Mouse (Mus musculus): Measurements from ENCODE around the gene Gna14. TPM values are rescaled to one million over a fixed set of nuclear protein-coding genes. Genes with fewer than 3 reads are reported as not detected.

Gna14 gene
- polyA plus RNA-seq, 1 experiment from 2014 or later, result 1.3 TPM

DNA sequence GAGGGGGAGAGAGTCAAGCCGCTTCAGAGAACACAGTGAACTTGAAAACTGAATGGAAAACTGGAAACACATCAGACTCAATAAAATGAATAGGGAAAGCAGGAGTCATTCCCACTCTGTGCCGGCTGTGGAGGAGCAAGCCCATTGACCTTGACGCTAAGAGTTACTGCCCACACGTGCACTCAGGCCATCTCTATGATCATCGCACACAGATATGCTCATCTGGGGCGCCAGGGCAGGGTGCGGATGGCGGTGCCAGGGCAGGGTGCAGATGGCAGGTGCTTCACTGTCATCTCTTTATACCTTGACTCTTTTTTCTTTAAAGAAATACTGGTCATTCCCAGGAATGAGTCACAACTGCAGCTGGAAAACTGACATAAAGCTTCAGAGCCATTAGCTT is 4.2 kb upstream of the Gna14 start:
- Histone ChIP-seq H3K4me2 (ENCODE audit: low read depth, low read length) (no peak overlapping the region), H3K4me1 (ENCODE audit: control insufficient read depth, insufficient read depth, low read length) (peaks cover 14% of the 10 kb centered on the region), H3K27me3 (ENCODE audit: control insufficient read depth, insufficient read depth, low read length) (peaks cover 10% of the 10 kb centered on the region; the same call in 1 of the 2 replicates), H3K4me3 (ENCODE audit: low read length) (no peak overlapping the region), H3K36me3 (ENCODE audit: control insufficient read depth, insufficient read depth) (no peaks in the 10 kb centered on the region), H3K27ac (ENCODE audit: low read length) (no peak overlapping the region), H3K9me3 (replicated peaks; ENCODE audit: control insufficient read depth, low read length) (peaks cover 5% of the 10 kb centered on the region; the same call in 1 of the 2 replicates), H3K9ac (ENCODE audit: low read length) (no peak overlapping the region)
- ATAC-seq (replicated peaks; ENCODE audit: extremely low read depth, insufficient read depth, low FRiP score), result no peak
- 79% methylated on average over 8 of the region's 8 CpGs for WGBS

DNA sequence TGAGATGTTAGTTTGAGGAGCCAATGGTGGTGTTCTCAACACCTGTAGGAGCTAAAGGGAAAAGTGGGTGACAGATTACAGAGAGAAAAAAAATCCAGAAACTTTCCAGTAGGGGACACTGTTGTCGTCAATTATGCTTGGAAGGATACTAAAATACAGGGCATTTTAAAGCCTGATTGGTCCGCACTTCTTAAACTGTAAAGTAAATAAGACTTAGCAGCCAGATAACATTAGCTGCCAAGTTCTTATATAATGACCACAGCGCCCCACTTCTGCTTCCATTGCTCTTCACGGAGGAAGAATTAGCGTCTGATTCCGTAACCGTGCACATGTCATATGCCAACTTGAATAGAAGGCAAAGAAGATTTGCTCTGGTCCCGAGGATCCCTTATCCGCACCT is 683 bp upstream of the Gna14 start:
- Histone ChIP-seq H3K27me3 (ENCODE audit: control insufficient read depth, insufficient read depth, low read length) (peaks cover 23% of the 10 kb centered on the region), H3K4me2 (ENCODE audit: low read depth, low read length) (peak overlapping the region; percentile 80), H3K4me1 (ENCODE audit: control insufficient read depth, insufficient read depth, low read length) (peaks cover 22% of the 10 kb centered on the region), H3K27ac (ENCODE audit: low read length) (no peak overlapping the region), H3K9ac (ENCODE audit: low read length) (no peak overlapping the region; the same call in 1 of the 2 replicates), H3K4me3 (ENCODE audit: low read length) (peak overlapping the region; percentile 58), H3K9me3 (replicated peaks; ENCODE audit: control insufficient read depth, low read length) (no peaks in the 10 kb centered on the region), H3K36me3 (ENCODE audit: control insufficient read depth, insufficient read depth) (no peaks in the 10 kb centered on the region)
- ATAC-seq (replicated peaks; ENCODE audit: extremely low read depth, insufficient read depth, low FRiP score), result no peak
- 18% methylated on average over 9 of the region's 9 CpGs for WGBS

DNA sequence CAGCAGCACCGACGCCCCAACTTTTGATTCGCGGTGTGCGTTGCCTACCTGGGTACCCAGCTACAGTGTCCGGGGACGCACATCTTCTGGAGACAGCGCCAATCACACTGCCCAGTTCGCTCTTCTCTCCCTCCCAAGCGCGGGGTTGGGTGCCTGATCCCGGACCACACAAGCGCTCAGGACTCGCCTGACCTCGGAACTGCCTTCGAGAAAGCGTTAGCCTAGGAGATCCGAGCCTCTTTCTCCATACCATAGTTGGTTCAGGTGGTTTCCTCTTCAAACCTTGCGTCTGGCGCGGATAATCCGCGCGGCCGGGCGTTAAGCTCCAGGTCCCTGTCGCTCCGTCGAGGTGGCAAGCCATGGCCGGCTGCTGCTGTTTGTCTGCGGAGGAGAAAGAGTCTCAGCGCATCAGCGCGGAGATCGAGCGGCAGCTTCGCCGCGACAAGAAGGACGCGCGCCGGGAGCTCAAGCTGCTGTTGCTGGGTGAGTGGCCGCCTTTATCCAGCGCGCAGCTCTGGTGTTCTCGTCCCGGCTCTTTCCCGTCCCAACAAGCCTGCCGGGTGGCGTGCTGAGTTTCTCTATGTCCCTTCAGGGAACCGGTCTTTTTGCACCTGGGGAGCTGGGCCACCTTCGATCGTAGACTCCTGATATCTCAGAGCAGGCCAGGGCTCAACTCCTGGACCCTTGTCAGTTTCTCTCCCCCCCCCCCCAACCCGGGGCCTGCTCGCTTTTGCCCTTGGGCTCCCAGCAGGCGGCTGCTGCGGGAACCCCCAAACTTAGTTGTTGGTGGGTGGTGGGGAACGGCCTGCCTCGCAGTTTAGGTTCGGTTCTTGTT is 990 bp downstream of the Gna14 start:
- Histone ChIP-seq H3K9ac (ENCODE audit: low read length) (peak overlapping the region; percentile 64), H3K4me1 (ENCODE audit: control insufficient read depth, insufficient read depth, low read length) (peaks cover 22% of the 10 kb centered on the region), H3K27ac (ENCODE audit: low read length) (no peak overlapping the region), H3K27me3 (ENCODE audit: control insufficient read depth, insufficient read depth, low read length) (peaks cover 23% of the 10 kb centered on the region), H3K36me3 (ENCODE audit: control insufficient read depth, insufficient read depth) (no peaks in the 10 kb centered on the region), H3K4me3 (ENCODE audit: low read length) (peak overlapping the region; percentile 58), H3K4me2 (ENCODE audit: low read depth, low read length) (peak overlapping the region; percentile 80), H3K9me3 (replicated peaks; ENCODE audit: control insufficient read depth, low read length) (no peaks in the 10 kb centered on the region)
- WGBS, result 5% methylated on average over 60 of the region's 61 CpGs
- ATAC-seq (replicated peaks; ENCODE audit: extremely low read depth, insufficient read depth, low FRiP score), result no peak

DNA sequence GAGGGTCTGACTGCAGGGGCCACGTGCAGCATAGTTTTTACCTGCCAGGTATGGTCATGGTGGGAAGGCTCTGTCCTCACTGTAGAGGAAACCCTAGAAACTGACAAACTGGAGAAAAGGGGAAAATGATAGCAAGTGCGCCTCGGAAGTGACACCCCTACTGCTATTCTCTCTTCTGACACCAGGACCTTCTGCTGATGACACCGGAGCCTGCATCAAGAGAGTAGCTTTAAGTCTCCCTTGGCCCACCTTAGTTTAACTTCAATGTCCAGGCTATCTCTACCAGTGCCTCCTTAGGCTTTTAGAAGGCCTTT is 1.6 kb downstream of the Gna14 start:
- Histone ChIP-seq H3K4me3 (ENCODE audit: low read length) (no peak overlapping the region), H3K4me1 (ENCODE audit: control insufficient read depth, insufficient read depth, low read length) (peaks cover 22% of the 10 kb centered on the region), H3K9me3 (replicated peaks; ENCODE audit: control insufficient read depth, low read length) (no peaks in the 10 kb centered on the region), H3K27ac (ENCODE audit: low read length) (no peak overlapping the region), H3K36me3 (ENCODE audit: control insufficient read depth, insufficient read depth) (no peaks in the 10 kb centered on the region), H3K4me2 (ENCODE audit: low read depth, low read length) (peak overlapping the region; percentile 8; the same call in 1 of the 2 replicates), H3K27me3 (ENCODE audit: control insufficient read depth, insufficient read depth, low read length) (peaks cover 23% of the 10 kb centered on the region), H3K9ac (ENCODE audit: low read length) (no peak overlapping the region)
- 82% methylated on average over 4 of the region's 4 CpGs for WGBS
- ATAC-seq (replicated peaks; ENCODE audit: extremely low read depth, insufficient read depth, low FRiP score), result no peak

DNA sequence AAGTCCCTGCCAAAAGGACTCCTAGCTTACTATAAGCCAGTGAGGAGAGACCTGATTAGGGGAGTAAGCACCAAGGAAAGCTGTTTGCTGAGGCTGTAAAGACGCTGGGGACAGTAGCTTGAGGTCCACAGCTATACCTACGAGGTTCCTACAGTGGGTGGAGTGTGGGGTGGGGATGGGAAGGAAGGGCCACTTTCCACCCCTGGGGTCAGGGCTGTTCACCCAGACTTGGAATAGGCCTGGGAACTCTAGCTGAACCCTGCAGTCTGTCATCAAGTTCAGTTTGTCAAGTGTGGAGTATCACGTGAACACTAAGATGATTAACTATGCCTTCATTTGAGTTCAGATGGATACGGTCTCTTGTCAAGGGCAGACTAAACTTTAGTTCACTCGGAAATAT is 2.3 kb downstream of the Gna14 start:
- H3K27me3 ChIP-seq (ENCODE audit: control insufficient read depth, insufficient read depth, low read length), result peaks cover 20% of the 10 kb centered on the region
- no peak overlapping the region for H3K27ac ChIP-seq (ENCODE audit: low read length)
- no peaks in the 10 kb centered on the region for H3K36me3 ChIP-seq (ENCODE audit: control insufficient read depth, insufficient read depth)
- ATAC-seq (replicated peaks; ENCODE audit: extremely low read depth, insufficient read depth, low FRiP score), result no peak
- H3K4me3 ChIP-seq (ENCODE audit: low read length), result no peak overlapping the region
- no peak overlapping the region for H3K9ac ChIP-seq (ENCODE audit: low read length)
- peaks cover 22% of the 10 kb centered on the region for H3K4me1 ChIP-seq (ENCODE audit: control insufficient read depth, insufficient read depth, low read length)
- H3K4me2 ChIP-seq (ENCODE audit: low read depth, low read length), result no peak overlapping the region
- H3K9me3 ChIP-seq (replicated peaks; ENCODE audit: control insufficient read depth, low read length), result no peaks in the 10 kb centered on the region
- 40% methylated on average over 5 of the region's 5 CpGs for WGBS

DNA sequence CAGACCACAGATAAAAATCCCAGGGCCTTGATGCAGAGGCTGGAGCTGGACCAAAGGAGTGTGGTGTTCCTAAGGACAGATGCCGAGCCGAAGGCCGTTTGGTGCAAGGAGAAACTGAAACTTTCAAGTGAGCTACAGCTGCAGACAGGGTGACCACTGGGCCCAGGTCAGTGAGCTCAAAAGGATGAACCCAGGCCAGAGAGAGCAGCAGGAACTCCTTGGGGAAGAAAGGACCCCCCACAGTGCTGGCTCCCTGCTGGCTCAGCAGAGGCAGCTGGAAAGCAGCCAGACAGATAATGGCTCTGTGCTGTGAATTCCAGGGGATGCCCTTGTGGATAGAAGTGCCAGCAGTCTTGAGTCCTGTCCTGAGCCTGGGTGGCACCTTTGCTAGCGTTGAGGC is 3.7 kb downstream of the Gna14 start:
- Histone ChIP-seq H3K9me3 (replicated peaks; ENCODE audit: control insufficient read depth, low read length) (no peaks in the 10 kb centered on the region), H3K9ac (ENCODE audit: low read length) (no peak overlapping the region), H3K27me3 (ENCODE audit: control insufficient read depth, insufficient read depth, low read length) (peaks cover 20% of the 10 kb centered on the region), H3K4me3 (ENCODE audit: low read length) (no peak overlapping the region), H3K36me3 (ENCODE audit: control insufficient read depth, insufficient read depth) (no peaks in the 10 kb centered on the region), H3K4me1 (ENCODE audit: control insufficient read depth, insufficient read depth, low read length) (peaks cover 22% of the 10 kb centered on the region), H3K4me2 (ENCODE audit: low read depth, low read length) (no peak overlapping the region), H3K27ac (ENCODE audit: low read length) (no peak overlapping the region)
- ATAC-seq (replicated peaks; ENCODE audit: extremely low read depth, insufficient read depth, low FRiP score), result no peak
- 51% methylated on average over 4 of the region's 4 CpGs for WGBS

DNA sequence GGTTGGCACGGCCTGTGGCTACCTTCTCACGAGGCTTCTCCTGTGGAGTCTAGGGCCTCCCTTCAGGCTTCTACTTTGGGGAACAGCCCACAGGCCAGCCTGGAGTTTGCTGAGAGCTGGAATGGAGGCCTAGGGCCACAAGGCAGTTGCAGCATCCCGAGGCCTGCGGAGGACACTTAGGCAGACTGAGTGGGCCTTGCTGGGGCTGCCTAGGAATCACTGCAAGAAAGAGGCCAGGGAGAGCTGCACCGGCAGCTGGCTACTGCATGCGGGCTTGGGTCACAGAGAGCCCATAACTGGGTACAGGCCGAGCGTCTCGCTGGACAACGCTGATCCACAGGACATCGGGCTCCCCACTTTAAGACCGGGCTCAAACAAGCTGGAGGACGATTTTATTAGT is 4.3 kb downstream of the Gna14 start:
- Histone ChIP-seq H3K4me3 (ENCODE audit: low read length) (no peak overlapping the region), H3K9me3 (replicated peaks; ENCODE audit: control insufficient read depth, low read length) (no peaks in the 10 kb centered on the region), H3K4me1 (ENCODE audit: control insufficient read depth, insufficient read depth, low read length) (peaks cover 22% of the 10 kb centered on the region), H3K4me2 (ENCODE audit: low read depth, low read length) (no peak overlapping the region), H3K27ac (ENCODE audit: low read length) (no peak overlapping the region), H3K27me3 (ENCODE audit: control insufficient read depth, insufficient read depth, low read length) (peaks cover 20% of the 10 kb centered on the region), H3K9ac (ENCODE audit: low read length) (no peak overlapping the region), H3K36me3 (ENCODE audit: control insufficient read depth, insufficient read depth) (no peaks in the 10 kb centered on the region)
- ATAC-seq (replicated peaks; ENCODE audit: extremely low read depth, insufficient read depth, low FRiP score), result no peak
- 64% methylated on average over 13 of the region's 13 CpGs for WGBS

DNA sequence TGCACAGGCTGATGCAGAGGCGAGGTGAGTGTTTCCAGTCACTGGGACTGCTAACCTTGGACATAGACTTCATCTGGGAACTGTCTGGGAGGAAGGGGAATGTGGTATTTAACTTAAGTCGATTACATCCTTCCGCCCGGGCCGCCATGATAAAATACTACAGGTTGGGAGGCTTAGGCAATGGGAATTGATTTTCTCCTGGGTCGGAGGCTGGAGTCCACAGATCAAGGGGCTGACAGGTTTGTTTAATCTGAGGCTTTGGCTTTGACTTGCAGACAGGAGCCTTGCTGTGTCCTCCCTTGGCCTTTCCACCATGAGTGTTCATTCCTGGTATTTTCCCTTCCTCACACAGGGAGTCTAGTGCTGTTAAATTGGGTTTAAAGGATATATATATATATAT is 5.8 kb downstream of the Gna14 start:
- 88% methylated on average over 6 of the region's 6 CpGs for WGBS
- no peak overlapping the region for H3K9ac ChIP-seq (ENCODE audit: low read length)
- ATAC-seq (replicated peaks; ENCODE audit: extremely low read depth, insufficient read depth, low FRiP score), result no peak
- H3K4me2 ChIP-seq (ENCODE audit: low read depth, low read length), result no peak overlapping the region
- H3K9me3 ChIP-seq (replicated peaks; ENCODE audit: control insufficient read depth, low read length), result no peaks in the 10 kb centered on the region
- H3K4me1 ChIP-seq (ENCODE audit: control insufficient read depth, insufficient read depth, low read length), result peaks cover 8% of the 10 kb centered on the region
- H3K27me3 ChIP-seq (ENCODE audit: control insufficient read depth, insufficient read depth, low read length), result peaks cover 14% of the 10 kb centered on the region
- no peaks in the 10 kb centered on the region for H3K36me3 ChIP-seq (ENCODE audit: control insufficient read depth, insufficient read depth)
- H3K4me3 ChIP-seq (ENCODE audit: low read length), result no peak overlapping the region
- no peak overlapping the region for H3K27ac ChIP-seq (ENCODE audit: low read length)

DNA sequence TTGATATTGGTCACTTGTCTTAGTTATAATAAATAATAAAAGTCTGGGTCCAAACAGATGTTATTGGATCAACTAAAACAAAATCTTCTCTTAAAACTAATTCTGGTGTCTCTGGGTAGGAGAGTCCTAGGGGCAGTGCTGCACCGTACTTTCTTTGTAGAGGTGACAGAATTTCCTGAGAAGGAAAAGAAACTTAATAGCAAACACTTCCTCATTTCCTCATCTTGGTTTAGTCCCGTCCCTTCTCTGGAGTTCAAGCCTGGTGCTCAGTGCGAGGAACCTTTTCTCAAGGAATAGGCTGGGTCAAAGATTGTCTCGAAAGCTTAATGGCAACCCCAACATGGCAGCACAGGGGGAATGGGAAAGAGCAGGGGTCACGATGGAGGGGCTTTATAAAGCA is 7.8 kb downstream of the Gna14 start:
- H3K4me3 ChIP-seq (ENCODE audit: low read length), result no peak overlapping the region

More for the DNA sequence above, 7.8 kb downstream of the Gna14 start:
- Histone ChIP-seq H3K9ac (ENCODE audit: low read length) (no peak overlapping the region), H3K27ac (ENCODE audit: low read length) (no peak overlapping the region), H3K4me1 (ENCODE audit: control insufficient read depth, insufficient read depth, low read length) (peaks cover 3% of the 10 kb centered on the region), H3K27me3 (ENCODE audit: control insufficient read depth, insufficient read depth, low read length) (0 out of 2 replicates have a peak, but pooled peaks cover 5% of the 10 kb centered on the region), H3K36me3 (ENCODE audit: control insufficient read depth, insufficient read depth) (no peaks in the 10 kb centered on the region), H3K9me3 (replicated peaks; ENCODE audit: control insufficient read depth, low read length) (no peaks in the 10 kb centered on the region), H3K4me2 (ENCODE audit: low read depth, low read length) (no peak overlapping the region)
- no peak for ATAC-seq (replicated peaks; ENCODE audit: extremely low read depth, insufficient read depth, low FRiP score)
- WGBS, result 67% methylated on average over 5 of the region's 5 CpGs

All from heart, embryonic 16.5 days (tissue).